Mouse (Mus musculus) ES-E14 (cell line): ENCODE results near the gene Wfdc3.

ENCODE experiments used
- CHD2 ChIP-seq: IDR thresholded peaks from 2 replicates; pipeline ENCODE4 v1.6.1; 2014; ENCODE audit warnings: mild to moderate bottlenecking, low read depth, low read length, inconsistent platforms
- ZC3H11A ChIP-seq: IDR thresholded peaks from 2 replicates; pipeline ENCODE4 v1.6.1; 2012; ENCODE audit warnings: low read depth, mild to moderate bottlenecking, inconsistent platforms, low read length, borderline replicate concordance

DNA sequence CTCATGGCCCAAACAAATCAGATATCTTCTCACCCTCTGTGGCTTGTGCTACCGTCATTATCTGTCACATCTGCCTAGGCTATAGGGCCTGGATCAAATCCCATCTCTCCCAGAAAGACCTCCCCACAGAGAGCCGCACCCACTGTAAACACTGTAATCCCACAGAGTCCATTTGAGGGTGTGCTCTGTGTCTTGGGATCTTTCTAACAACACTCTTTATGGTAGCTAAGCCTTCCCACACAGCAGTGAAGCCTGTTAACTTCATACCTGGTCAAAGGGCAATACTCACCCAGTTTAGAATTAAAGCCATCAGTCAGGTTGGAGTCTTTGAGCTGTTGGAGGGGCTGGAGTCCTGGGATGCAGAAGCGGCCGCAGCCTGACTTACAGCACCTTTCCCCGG is 14.0 kb downstream of the Wfdc3 start:
- TF ChIP-seq ZC3H11A (no peak), CHD2 (no peak)
